Mouse (Mus musculus) thymus, postnatal 25 days (tissue): ENCODE results near the gene Mpp5.

Experiments
- DNase-seq: peaks from one replicate; pipeline ENCODE4 v3.0.0; 2022

The Mpp5 gene

DNA sequence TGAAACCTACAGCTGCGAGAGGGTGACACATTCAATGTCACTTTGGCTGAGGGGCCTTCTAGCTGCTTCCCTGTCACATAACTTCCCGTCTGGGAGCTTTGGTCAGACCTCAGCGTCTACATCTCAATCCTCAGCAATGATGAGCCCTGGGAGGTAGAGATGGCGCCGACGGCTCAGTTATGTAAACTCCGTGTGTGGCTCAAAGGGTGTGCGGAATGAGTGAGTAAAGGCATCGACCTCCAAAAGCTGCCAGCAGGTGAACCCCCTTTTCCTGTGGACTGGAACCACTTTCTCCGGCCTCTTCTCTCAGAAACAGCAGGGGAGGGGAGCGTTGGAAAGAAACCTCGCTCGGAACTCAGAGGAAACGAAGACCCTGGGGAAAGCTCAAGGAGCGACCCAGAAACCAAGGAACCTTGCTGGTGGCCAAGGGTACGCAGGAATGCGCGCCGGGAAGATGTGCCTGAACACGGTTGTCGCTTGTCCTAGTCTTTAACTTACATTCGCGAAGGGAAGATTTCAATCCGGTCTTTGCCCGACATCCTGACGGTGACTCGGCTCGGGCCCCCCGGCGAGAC, 112.3 kb downstream of the Mpp5 start:
- no peak for DNase-seq

DNA sequence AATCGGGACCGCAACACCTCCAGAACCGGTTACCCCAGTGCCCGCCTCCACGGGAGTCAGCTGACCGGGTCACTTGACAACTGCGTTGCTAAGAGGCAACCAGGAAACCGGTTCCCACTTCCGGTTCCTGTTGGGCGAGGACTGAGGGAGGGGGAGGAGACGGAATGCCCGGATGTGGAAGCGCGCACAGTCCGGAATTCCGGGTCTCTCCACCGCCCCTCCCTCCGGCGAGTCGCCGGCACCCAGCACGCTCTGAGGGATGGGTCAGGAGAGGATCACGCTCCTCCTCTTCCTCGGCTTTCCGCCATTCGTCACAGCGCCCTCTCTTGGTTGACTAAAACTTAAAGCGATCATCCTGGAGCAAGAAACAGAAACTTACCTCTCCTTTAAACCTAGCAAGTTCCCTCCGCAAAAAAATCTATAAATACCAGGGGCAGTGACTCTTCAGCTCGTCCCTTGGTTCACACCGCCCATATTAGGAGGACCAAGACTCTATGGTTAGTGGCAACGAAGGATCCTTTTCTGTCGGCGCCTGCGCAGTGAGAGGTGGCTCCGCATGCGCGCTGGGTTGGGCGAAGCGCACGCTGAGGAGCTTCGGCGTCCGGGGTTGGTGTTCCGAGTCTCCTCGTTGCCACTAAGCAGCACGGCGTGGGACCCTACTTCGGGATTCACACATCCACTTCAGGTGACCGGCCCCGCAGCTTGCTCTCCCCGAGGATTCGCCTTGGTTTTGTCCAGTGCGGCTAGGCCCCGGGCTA, 113.0 kb downstream of the Mpp5 start, which contains the start of the genes Atp6v1d and Eif2s1:
TSS of gene Atp6v1d (minus strand) at position 143 of the 758 bp plus-strand sequence.
TSS of gene Eif2s1 (plus strand) at position 324 of the 758 bp plus-strand sequence.
- peak; percentile 97 for DNase-seq

DNA sequence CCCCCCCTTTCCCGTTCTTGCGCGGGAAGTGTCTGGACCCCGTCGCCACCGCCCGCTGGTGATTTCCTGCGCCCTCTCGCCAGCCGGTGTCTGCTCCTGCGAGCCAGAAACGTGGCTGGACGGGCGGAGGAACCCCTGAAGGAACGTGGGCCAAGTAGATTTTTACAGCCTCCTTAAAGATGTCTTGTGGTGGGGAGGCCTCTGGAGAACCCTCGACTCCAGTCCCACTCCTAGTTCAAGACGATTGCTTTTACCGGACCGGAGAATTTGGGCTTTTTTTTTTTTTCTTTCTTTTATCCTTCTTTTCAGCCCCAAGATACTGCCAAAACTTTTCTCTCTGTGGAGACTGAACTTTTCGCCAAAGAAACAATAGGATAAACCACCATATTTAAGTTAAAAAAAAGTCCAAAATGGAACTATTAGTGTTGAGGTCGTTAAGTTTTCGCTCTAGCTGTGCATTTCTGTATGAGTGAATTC, 113.6 kb downstream of the Mpp5 start:
- DNase-seq = no peak

- DNase-seq = peak; percentile 19
These were observed 116.7 kb downstream of the Mpp5 start for GRCm38 (mm10) chr12:78865434-78865833.

GRCm38 (mm10) chr12:78868115-78868514, 119.4 kb downstream of the Mpp5 start:
- DNase-seq = no peak

DNA sequence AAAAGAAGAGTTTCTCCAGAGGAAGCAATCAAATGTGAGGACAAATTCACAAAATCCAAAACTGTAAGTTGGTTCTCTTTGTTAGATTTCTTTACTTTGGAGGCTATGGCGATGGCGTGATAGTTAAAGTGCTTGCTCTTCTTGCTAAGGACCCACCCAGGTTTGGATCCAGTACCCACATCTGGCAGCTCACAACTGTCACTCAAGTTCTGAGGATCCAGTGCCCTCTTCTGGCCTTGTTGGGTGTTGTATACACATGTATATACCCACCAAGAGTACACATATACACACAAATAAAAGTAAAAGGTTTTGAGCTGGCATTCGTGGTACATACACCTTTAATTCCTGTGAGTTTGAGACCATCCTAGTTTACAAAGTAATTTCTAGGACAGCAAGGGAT, 125.9 kb downstream of the Mpp5 start:
- DNase-seq = no peak

DNA sequence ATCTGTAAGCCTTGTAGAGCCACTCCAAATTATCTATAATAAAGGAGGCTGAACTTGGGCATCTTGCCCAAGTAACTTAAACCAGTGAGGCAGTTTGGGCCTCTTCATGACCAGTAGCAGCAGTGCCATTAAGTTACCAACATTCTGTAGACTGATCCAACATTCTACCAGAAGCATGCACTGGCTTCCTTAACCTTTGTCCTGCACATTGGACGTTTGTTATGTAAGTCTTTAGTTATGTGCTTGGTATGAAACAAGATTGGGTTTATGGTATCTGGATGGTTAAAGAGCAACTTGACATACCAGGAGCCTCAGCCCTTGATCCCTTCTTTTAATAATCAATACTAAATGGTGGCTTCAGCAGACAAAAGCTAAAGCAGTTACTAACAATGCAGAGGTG, 141.4 kb downstream of the Mpp5 start:
- no peak for DNase-seq
